Mouse (Mus musculus) lung, postnatal 0 days (tissue): ENCODE measurements at regions not wholly inside any gene's neighbourhood (a gene's known extent, or its start where the extent isn't known, plus 50 kb on each side); places are given as distances from the start of the nearest gene placed in this dataset.

ENCODE experiments used
- CTCF ChIP-seq: IDR thresholded peaks from 2 replicates; pipeline ENCODE4 v1.5.1; 2016; ENCODE audit warnings: antibody characterized with exemption, mild to moderate bottlenecking
- EP300 ChIP-seq: IDR thresholded peaks from 2 replicates; pipeline ENCODE4 v1.6.1; 2016; ENCODE audit warnings: antibody characterized with exemption, mild to moderate bottlenecking, control low read depth

- no peak for TF ChIP-seq CTCF
- no peak for TF ChIP-seq EP300
These were observed 88.6 kb upstream of the Fam189a1 start for GRCm38 (mm10) chr7:65244936-65245335.
